Mouse (Mus musculus) left cerebral cortex, postnatal 4 days (tissue): ENCODE measurements around the gene Pax2. TPM values are rescaled to one million over a fixed set of nuclear protein-coding genes. Genes with fewer than 3 reads are reported as not detected.
"Not testable (repeated sequence)": the region's sequence is repeated elsewhere in the genome, so short reads cannot be mapped to it uniquely, and the experiment has no call there.

Experiments
- DNase-seq: peaks from one replicate; pipeline ENCODE4 v3.0.0-alpha.2; 2022
- intact Hi-C: fragments of 180-260 bp; cut with DNase I; formaldehyde crosslinking; loops from one replicate; pipeline ENCODE4 v1.15.1; 2025
- total RNA-seq, 2 experiments: library from RNA; stranded (reverse); gene quantifications; 2 replicates each; pipeline ENCODE4 v1.2.3; 2021

The Pax2 gene
- total RNA-seq, 2 experiments from 2014 or later = 0.26 to 0.36 TPM

GRCm38 (mm10) chr19:44825216-44825768 is 69.4 kb downstream of the Pax2 start:
- intact Hi-C loops = no loop called here
- no peak for DNase-seq

DNA sequence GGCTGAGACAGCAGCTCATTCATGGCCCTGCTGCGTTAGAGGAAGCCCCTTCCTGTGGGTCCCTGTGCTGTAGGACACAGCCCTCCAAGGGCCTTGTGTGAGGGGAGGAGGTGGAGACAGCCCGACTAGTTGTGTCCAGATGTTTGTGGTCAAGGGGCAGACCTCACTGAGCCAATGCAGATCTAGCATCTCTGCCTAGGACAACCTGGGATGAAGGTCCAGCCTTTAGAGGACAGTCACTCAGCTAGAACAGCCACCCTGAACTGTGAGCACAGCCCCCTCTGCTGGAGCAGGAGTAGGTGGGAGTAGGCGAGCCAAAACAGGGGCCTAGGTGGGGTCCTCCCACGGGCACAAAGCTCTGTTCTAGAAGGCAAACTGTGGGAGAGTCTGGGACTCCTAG is 70.0 kb downstream of the Pax2 start:
- no peak for DNase-seq
- intact Hi-C loops = no loop called here

- intact Hi-C loops = no loop called here
- DNase-seq = no peak
These were observed 77.5 kb downstream of the Pax2 start for GRCm38 (mm10) chr19:44833391-44833790.

DNA sequence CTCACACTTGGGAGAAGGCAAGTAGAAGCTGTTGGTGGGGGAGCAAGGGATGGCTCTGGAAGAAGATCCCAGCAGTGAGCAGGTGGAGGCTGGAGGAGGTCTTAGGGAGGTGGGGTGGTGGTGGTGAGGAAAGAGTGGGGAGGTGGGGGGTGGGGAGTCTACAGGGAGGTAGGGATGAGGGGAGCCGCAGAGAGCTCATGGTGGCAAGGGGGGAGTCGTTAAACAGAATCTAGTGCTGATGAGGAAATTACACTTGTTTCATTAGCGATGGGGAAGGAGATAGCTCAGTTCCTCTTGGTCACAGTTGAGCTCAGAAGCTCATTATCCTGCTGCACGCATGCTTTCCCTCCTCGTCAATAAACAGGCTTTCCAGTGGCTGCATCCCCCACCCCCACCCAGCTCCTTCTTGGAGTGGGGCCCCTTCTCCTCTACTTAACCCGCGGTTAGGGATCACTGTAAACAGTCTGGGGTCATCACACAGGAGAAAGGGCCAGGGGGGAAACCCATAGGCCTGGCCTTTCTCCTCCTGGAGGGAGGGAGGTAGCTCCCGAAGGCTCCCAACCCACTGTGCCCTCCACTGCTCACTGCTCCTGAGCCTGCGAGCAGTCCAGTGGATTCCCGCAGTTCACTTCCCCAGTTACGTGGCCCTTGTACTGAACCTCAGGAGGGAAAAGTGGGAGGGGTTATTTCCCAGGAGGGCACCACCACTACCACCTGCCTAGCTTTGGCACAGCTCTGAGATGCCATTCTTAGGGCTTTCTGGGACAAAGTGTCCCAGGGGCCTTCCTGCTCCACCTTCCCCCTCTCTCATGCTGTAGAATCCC is 78.6 kb downstream of the Pax2 start:
- no peak for DNase-seq
- intact Hi-C loops = no loop called here

DNA sequence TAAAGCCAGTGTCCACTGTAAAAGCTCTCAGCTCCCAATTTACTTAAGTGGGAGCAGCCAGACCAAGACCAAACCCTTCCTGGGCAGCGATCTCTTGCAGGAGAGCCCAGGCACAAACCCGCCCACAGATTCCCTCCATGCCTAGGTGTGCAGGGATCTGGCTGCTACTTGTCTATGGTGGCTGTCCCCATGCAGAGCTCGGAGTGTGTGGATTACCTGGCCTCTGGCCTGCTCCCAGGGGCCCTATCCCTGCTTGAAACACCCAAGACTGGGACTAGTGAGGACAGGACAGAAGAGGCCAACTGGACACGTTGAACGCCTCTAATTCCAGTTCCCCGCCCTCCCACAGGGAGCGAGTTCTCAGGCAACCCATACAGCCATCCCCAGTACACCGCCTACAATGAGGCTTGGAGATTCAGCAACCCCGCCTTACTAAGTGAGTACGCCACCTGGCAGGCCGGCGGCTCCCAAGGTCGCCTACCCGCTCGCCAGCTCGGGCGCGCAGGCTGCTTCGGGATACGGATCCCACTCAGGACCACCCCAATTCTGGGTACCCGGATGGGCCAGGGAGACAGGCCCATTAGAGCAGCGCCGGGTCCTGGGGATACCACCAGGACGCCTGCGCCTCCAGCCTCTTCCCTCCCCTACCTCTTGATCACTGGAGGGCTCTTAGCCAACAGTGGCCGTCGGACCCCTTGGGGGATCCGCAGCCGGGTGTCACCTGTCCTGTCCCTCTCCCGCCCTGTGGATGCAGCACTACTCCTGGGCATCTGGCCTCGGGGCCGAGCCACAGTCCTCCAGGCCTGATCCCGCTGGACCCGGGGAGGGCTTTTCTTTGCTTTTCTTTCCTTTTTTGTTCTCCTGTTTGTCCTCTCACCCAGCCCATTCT is 79.4 kb downstream of the Pax2 start:
- intact Hi-C loops = no loop called here
- no peak for DNase-seq

GRCm38 (mm10) chr19:44835931-44836861 is 80.4 kb downstream of the Pax2 start:
- DNase-seq = peak; percentile 17
- intact Hi-C loops = no loop called here

DNA sequence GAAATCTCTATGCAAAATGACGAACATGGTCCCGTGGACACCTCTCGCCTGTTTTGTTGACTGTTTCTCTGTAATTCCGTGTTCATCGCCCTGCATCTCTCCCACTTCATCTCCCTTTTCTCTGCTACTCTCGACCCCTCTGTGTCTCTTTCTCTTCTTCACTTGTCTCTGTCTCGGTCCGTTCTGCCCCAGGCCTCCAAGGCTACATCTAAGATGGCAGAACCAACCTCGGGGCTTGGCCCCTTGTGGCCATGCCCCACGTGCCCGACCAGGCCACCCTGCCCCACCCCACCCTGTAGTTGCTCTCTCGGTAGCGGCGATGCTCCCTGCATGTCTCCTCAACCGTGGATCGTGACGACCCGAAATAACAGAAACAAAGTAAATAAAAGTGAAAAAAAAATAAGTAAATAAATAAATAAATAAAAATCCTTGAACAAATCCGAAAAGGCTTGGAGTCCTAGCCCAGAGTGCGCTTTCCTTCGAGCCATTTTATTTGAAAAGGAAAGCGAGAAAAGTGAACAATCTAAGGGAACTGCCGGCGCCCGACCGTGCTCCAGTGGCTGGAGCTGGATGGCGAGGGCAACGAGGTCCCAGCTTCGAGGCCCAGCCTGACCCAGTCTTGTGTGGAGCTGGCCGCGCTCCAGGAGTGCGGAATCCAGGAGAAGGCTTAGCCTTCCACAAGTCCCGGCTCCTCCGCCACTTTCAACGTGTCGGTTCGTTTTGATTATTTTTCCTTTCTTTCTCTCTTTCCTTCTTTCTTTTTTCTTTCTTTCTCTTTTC is 81.8 kb downstream of the Pax2 start:
- intact Hi-C loops = loop anchor here (1.0 kb wide), 1 partner anchor 21 kb away; no protein-coding TSS in a partner anchor
- peak; percentile 29 for DNase-seq

DNA sequence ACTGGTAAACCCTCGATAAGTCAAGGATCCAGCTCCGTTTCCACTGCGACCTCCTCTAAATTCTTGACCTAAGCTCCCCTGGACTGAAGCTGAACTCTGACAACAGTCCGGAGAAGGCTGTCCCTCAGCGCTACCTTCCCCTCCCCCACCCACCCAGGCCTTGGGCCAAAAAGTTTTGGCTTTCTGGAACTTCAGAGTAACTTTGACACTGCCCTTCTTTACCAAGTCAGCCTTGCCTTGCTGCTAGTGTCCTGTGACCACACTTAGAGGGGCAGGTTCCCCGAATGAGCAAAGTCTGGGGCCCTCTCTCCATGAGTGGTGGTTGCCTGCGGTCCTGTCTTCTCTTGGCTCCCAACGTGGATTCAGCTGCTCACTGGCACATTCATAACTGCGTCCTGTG is 82.5 kb downstream of the Pax2 start:
- intact Hi-C loops = loop anchor here (1.0 kb wide), 1 partner anchor 22 kb away; no protein-coding TSS in a partner anchor
- DNase-seq = no peak

DNA sequence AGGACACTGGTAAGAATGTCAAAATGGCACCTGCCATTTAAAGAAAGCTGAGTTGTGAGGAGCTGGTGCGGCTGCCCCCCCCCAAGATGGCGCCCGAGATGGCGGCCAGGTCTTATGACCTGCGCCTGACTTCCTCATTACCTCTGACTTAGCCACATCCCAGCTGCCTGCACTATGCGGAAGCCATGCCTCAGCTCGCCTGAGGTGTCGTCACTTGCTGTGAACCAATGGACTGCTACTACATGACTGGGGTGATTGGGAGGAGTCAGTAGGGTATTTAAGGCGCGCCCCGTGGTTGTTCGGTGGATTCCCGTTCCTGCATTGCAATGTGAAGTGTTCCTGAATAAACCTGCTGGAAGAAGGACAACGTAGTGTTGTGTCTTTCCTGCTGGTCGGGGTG is 86.8 kb downstream of the Pax2 start:
- DNase-seq, intact Hi-C loops: not testable (repeated sequence)

DNA sequence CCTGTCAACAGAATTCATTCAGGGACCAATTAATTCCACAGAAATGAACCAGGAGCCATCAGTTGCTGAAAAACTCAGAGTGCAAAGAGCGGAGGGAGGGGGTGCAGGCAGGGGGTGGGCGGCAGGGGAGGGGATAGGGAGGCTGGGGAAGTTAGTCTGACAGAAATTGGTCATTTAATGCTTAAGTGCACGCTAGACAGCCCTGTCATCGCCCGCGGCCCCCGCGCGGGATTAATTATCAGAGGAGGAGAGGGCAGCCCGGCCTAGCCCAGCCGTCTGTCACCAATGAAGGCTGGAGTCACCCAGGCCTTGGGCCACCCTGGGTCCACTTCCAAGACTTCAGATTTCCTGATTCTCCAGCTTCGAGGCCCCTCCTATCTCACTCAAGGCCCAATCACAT is 93.6 kb downstream of the Pax2 start:
- DNase-seq = no peak
- intact Hi-C loops = no loop called here

- intact Hi-C loops = no loop called here
These were observed 102.8 kb downstream of the Pax2 start for GRCm38 (mm10) chr19:44858671-44859070.

GRCm38 (mm10) chr19:44868766-44869165 is 112.9 kb downstream of the Pax2 start:
- intact Hi-C loops = no loop called here
- DNase-seq = no peak

More at GRCm38 (mm10) chr19:44858671-44859070, 102.8 kb downstream of the Pax2 start:
- no peak for DNase-seq

- DNase-seq = no peak
- intact Hi-C loops = no loop called here
These were observed 118.5 kb downstream of the Pax2 start for GRCm38 (mm10) chr19:44874186-44874898.

GRCm38 (mm10) chr19:44874928-44875327 is 119.1 kb downstream of the Pax2 start:
- intact Hi-C loops = no loop called here

DNA sequence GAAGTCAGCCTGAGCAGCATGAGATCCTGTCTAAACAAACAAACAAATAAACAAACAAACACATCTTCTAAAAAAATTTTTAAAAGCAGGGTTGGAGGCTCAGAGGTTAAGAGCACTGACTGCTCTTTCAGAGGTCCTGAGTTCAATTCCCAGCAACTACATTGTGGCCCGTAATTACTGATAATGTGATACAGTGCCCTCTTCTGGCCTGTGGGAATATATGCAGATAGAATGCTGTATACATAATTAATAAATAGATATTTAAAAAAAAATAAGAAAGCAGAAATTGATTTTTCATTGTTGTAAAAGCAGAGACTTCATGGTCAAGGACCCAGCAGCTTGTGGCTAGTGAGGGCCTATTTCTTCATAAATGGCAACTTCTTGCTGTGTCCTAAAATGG is 119.9 kb downstream of the Pax2 start:
- intact Hi-C loops = no loop called here
- no peak for DNase-seq

More at GRCm38 (mm10) chr19:44874928-44875327, 119.1 kb downstream of the Pax2 start:
- DNase-seq = no peak

DNA sequence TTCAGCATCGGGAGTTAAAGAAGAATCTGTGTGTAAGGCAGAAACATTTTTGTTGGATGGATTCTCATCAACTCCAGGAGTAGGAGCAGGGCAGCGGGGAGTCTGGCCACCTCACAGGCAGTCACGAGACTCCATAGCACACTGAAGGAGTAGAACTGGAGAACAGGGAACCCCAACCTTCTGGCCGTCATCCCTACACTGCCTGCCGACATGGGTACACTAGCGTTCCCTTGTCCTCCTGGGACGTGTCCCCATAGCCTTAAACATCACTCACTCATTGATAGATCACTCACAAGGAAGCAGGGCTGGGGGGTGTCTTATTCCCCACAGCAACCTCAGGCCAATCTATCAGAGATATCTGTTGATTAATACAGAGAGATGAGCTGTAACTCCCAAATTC is 120.7 kb downstream of the Pax2 start:
- intact Hi-C loops = no loop called here
- DNase-seq = no peak

GRCm38 (mm10) chr19:44882552-44883024 is 126.7 kb downstream of the Pax2 start:
- intact Hi-C loops = no loop called here
- peak; percentile 45 for DNase-seq

- DNase-seq = no peak
- intact Hi-C loops = no loop called here
These were observed 128.5 kb downstream of the Pax2 start for GRCm38 (mm10) chr19:44884331-44884730.

DNA sequence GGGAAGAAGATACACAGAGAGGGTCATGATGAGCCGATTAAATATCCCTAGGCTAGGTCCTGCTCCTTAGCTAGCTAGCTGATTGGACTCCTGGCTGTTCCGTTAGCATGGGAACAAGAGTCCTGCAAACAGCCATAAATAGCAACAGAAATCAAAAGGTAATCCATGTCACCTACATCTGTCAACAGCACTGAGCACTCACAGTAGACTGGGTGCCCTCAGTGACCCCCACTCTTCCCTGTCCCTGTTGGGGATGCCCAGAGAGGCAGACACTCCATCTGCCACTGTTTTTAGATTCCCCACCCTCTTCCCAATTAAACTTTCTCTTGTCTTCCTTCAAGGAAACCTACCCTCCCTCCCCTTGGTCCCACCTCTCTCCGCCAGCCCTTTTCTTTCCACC is 130.6 kb downstream of the Pax2 start:
- intact Hi-C loops = no loop called here
- no peak for DNase-seq
